ENCODE assay signal across 31 mouse cellular contexts in genomic region chr4:65136541-65136940, GRCm38 (mm10). TPM values are rescaled to one million over a fixed set of nuclear protein-coding genes. Genes with fewer than 3 reads are reported as not detected.
"Had no signal": no experiment of that assay in that cellular context is flagged by ENCODE, and none has a peak within 500 bp of the region (broad histone marks: within the 10 kb centered on the region; RNA-seq: fewer than 3 reads in every experiment).

No protein-coding gene starts in this region.

- ATAC-seq: forebrain, embryonic 13.5 days; forebrain, embryonic 14.5 days; forebrain, embryonic 15.5 days; forebrain, embryonic 16.5 days; forebrain, postnatal 0 days had no signal

- H3K4me2 ChIP-seq: embryonic facial prominence, embryonic 12.5 days; embryonic facial prominence, embryonic 13.5 days; forebrain, embryonic 12.5 days; forebrain, embryonic 13.5 days; forebrain, embryonic 15.5 days; heart, embryonic 11.5 days had no signal

- H3K27me3 ChIP-seq: embryonic facial prominence, embryonic 12.5 days; forebrain, embryonic 12.5 days; forebrain, embryonic 13.5 days; forebrain, embryonic 15.5 days had no signal

- H3K9me3 ChIP-seq: embryonic facial prominence, embryonic 12.5 days; embryonic facial prominence, embryonic 13.5 days; forebrain, embryonic 10.5 days; forebrain, embryonic 12.5 days; forebrain, embryonic 13.5 days; forebrain, embryonic 15.5 days; heart, embryonic 10.5 days had no signal

- H3K4me1 ChIP-seq: embryonic facial prominence, embryonic 12.5 days; embryonic facial prominence, embryonic 13.5 days; forebrain, embryonic 10.5 days; forebrain, embryonic 12.5 days; forebrain, embryonic 15.5 days; heart, embryonic 10.5 days had no signal

- H3K27ac ChIP-seq: embryonic facial prominence, embryonic 12.5 days; embryonic facial prominence, embryonic 13.5 days; forebrain, embryonic 10.5 days; forebrain, embryonic 12.5 days; forebrain, embryonic 13.5 days; forebrain, embryonic 15.5 days; gastrocnemius, adult 2 months; heart, adult 2 months; heart, embryonic 10.5 days had no signal

- H3K4me3 ChIP-seq: embryonic facial prominence, embryonic 12.5 days; embryonic facial prominence, embryonic 13.5 days; erythroblast, embryonic 14.5 days; forebrain, embryonic 10.5 days; forebrain, embryonic 12.5 days; forebrain, embryonic 13.5 days; forebrain, embryonic 15.5 days; gastrocnemius, adult 2 months; heart, adult 2 months; heart, embryonic 10.5 days had no signal

- H3K36me3 ChIP-seq: embryonic facial prominence, embryonic 12.5 days; embryonic facial prominence, embryonic 13.5 days; forebrain, embryonic 12.5 days; forebrain, embryonic 15.5 days; heart, embryonic 10.5 days had no signal

- DNase-seq: cerebellum, adult 2 months; cerebellum, adult 8-10 months; cerebellum, adult 9-10 months; cerebellum, adult 9-11 months; cerebellum, postnatal 10 days; cerebellum, postnatal 14 days; cerebellum, postnatal 25 days; cerebellum, postnatal 36 days; embryo, embryonic 11 days; forebrain, postnatal 0 days; gastrocnemius, adult 2 months; gastrocnemius, postnatal 10 days; gastrocnemius, postnatal 14 days; gastrocnemius, postnatal 25 days; gastrocnemius, postnatal 36 days; heart, adult 11 months; heart, adult 18-20 months; heart, adult 2 months had no signal

- H3K9ac ChIP-seq: embryonic facial prominence, embryonic 12.5 days; embryonic facial prominence, embryonic 13.5 days; forebrain, embryonic 12.5 days; forebrain, embryonic 13.5 days; forebrain, embryonic 15.5 days; forebrain, postnatal 0 days had no signal

RNA-seq across cellular contexts. Expression of gene Pappa, which starts 12.6 kb away (rescaled TPM):
- total RNA-seq: common myeloid progenitor, adult 5-6 weeks; granulocyte monocyte progenitor cell, adult 5-6 weeks had no signal
- polyA plus RNA-seq: erythroblast, embryonic 14.5 days had no signal
